Mouse (Mus musculus) megakaryocyte, adult 5-6 weeks (primary cell): ENCODE results near the gene Etl4. TPM values are rescaled to one million over a fixed set of nuclear protein-coding genes. Genes with fewer than 3 reads are reported as not detected.
A peak's percentile ranks its signal among the peaks of the same experiment; 100 is the strongest.
"Not testable (repeated sequence)": the region's sequence is repeated elsewhere in the genome, so short reads cannot be mapped to it uniquely, and the experiment has no call there.

Source experiments
- ATAC-seq: 2 replicates; pipeline ENCODE4 v1.8.0; 2016; ENCODE audit warnings: mild to moderate bottlenecking, inconsistent platforms; ENCODE audit not compliant: poor library complexity, severe bottlenecking
- total RNA-seq, 2 experiments: library from RNA; stranded (forward) in 1 of 2; stranded (reverse) in 1 of 2; fragments of 153-499, 151-499 nt in 1 of 2; fragments of 221-1000, 200-1000 nt in 1 of 2; gene quantifications; 2 replicates each; pipeline versions ENCODE4 v1.2.3 to v1.2.4; 2015 to 2017

Etl4 gene
- total RNA-seq, 2 experiments from 2014 or later, result 0.15 to 1.6 TPM

- ATAC-seq, result no peak
Observed at GRCm38 (mm10) chr2:20629156-20629712, 719.7 kb downstream of the Etl4 start.

GRCm38 (mm10) chr2:20638604-20639003, 729.0 kb downstream of the Etl4 start:
- no peak for ATAC-seq

GRCm38 (mm10) chr2:20639721-20640120, 730.1 kb downstream of the Etl4 start:
- ATAC-seq, result no peak

- no peak for ATAC-seq
Observed at GRCm38 (mm10) chr2:20642818-20643217, 733.2 kb downstream of the Etl4 start.

- ATAC-seq, result no peak
Observed at GRCm38 (mm10) chr2:20649817-20650216, 740.2 kb downstream of the Etl4 start.

GRCm38 (mm10) chr2:20653116-20653515, 743.5 kb downstream of the Etl4 start:
- ATAC-seq, result no peak

GRCm38 (mm10) chr2:20654058-20654457, 744.5 kb downstream of the Etl4 start:
- no peak for ATAC-seq

GRCm38 (mm10) chr2:20654598-20655340, 745.2 kb downstream of the Etl4 start:
- no peak for ATAC-seq

GRCm38 (mm10) chr2:20655341-20655612, 745.7 kb downstream of the Etl4 start:
- ATAC-seq, result no peak

GRCm38 (mm10) chr2:20657856-20658255, 748.3 kb downstream of the Etl4 start:
- no peak for ATAC-seq

- no peak for ATAC-seq
Observed at GRCm38 (mm10) chr2:20661841-20662240, 752.3 kb downstream of the Etl4 start.

- no peak for ATAC-seq
Observed at GRCm38 (mm10) chr2:20662696-20663095, 753.1 kb downstream of the Etl4 start.

- ATAC-seq, result no peak
Observed at GRCm38 (mm10) chr2:20665309-20665971, 755.9 kb downstream of the Etl4 start.

- no peak for ATAC-seq
Observed at GRCm38 (mm10) chr2:20666051-20666478, 756.5 kb downstream of the Etl4 start.

GRCm38 (mm10) chr2:20667876-20668275, 758.3 kb downstream of the Etl4 start:
- no peak for ATAC-seq

GRCm38 (mm10) chr2:20668276-20669030, 758.9 kb downstream of the Etl4 start:
- not testable (repeated sequence) for ATAC-seq

- no peak for ATAC-seq
Observed at GRCm38 (mm10) chr2:20669367-20669766, 759.8 kb downstream of the Etl4 start.

GRCm38 (mm10) chr2:20671546-20672255, 762.1 kb downstream of the Etl4 start:
- no peak for ATAC-seq

- ATAC-seq, result no peak
Observed at GRCm38 (mm10) chr2:20672281-20672680, 762.7 kb downstream of the Etl4 start.

GRCm38 (mm10) chr2:20672803-20673603, 763.4 kb downstream of the Etl4 start:
- ATAC-seq, result 0 out of 2 replicates have a peak, but pooled peaks have one; percentile 47
